Mouse (Mus musculus): ENCODE results near the gene Mllt1. TPM values are rescaled to one million over a fixed set of nuclear protein-coding genes. Genes with fewer than 3 reads are reported as not detected.
"Not testable (repeated sequence)": the region's sequence is repeated elsewhere in the genome, so short reads cannot be mapped to it uniquely, and the experiment has no call there.

Mllt1 gene
- total RNA-seq, 2 experiments from 2014 or later, result 34.4 to 38.9 TPM

- no peak for DNase-seq (ENCODE audit: low spot score in 2 of 2)
These were observed 1.5 kb upstream of the Mllt1 start for GRCm38 (mm10) chr17:56936731-56937130.

GRCm38 (mm10) chr17:56934545-56935330 lies 477 bp downstream of the Mllt1 start:
- peak in 1 of 2 experiments; percentile 14 for DNase-seq (ENCODE audit: low spot score in 2 of 2)

GRCm38 (mm10) chr17:56933395-56933794 lies 1.8 kb downstream of the Mllt1 start:
- DNase-seq (ENCODE audit: low spot score in 2 of 2), result no peak

- no peak for DNase-seq (ENCODE audit: low spot score in 2 of 2)
These were observed 5.2 kb downstream of the Mllt1 start for GRCm38 (mm10) chr17:56930026-56930425.

- no peak for DNase-seq (ENCODE audit: low spot score in 2 of 2)
These were observed 5.7 kb downstream of the Mllt1 start for GRCm38 (mm10) chr17:56929530-56929929.

GRCm38 (mm10) chr17:56929101-56929500 lies 6.1 kb downstream of the Mllt1 start:
- DNase-seq (ENCODE audit: low spot score in 2 of 2), result no peak

- no peak for DNase-seq (ENCODE audit: low spot score in 2 of 2)
These were observed 9.2 kb downstream of the Mllt1 start for GRCm38 (mm10) chr17:56925998-56926397.

- no peak for DNase-seq (ENCODE audit: low spot score in 2 of 2)
These were observed 15.5 kb downstream of the Mllt1 start for GRCm38 (mm10) chr17:56919725-56920124.

GRCm38 (mm10) chr17:56917166-56917565 lies 18.0 kb downstream of the Mllt1 start:
- DNase-seq (ENCODE audit: low spot score in 2 of 2), result no peak

- no peak for DNase-seq (ENCODE audit: low spot score in 2 of 2)
These were observed 21.8 kb downstream of the Mllt1 start for GRCm38 (mm10) chr17:56913444-56913843.

GRCm38 (mm10) chr17:56913023-56913422 lies 22.2 kb downstream of the Mllt1 start:
- DNase-seq (ENCODE audit: low spot score in 2 of 2), result no peak

GRCm38 (mm10) chr17:56909764-56910163 lies 25.5 kb downstream of the Mllt1 start:
- DNase-seq (ENCODE audit: low spot score in 2 of 2), result not testable (repeated sequence)

- DNase-seq (ENCODE audit: low spot score in 2 of 2), result no peak
These were observed 27.3 kb downstream of the Mllt1 start for GRCm38 (mm10) chr17:56907887-56908286.

GRCm38 (mm10) chr17:56907096-56907495 lies 28.1 kb downstream of the Mllt1 start:
- no peak for DNase-seq (ENCODE audit: low spot score in 2 of 2)

GRCm38 (mm10) chr17:56906166-56906565 lies 29.0 kb downstream of the Mllt1 start:
- no peak for DNase-seq (ENCODE audit: low spot score in 2 of 2)

GRCm38 (mm10) chr17:56902698-56903097 lies 32.5 kb downstream of the Mllt1 start:
- no peak for DNase-seq (ENCODE audit: low spot score in 2 of 2)

GRCm38 (mm10) chr17:56897630-56898195 lies 37.5 kb downstream of the Mllt1 start:
- peak in 1 of 2 experiments; percentile 67 for DNase-seq (ENCODE audit: low spot score in 2 of 2)

- DNase-seq (ENCODE audit: low spot score in 2 of 2), result no peak
These were observed 38.6 kb downstream of the Mllt1 start for GRCm38 (mm10) chr17:56896513-56897129.

- no peak for DNase-seq (ENCODE audit: low spot score in 2 of 2)
These were observed 39.8 kb downstream of the Mllt1 start for GRCm38 (mm10) chr17:56895368-56895918.

GRCm38 (mm10) chr17:56890018-56890417 lies 45.2 kb downstream of the Mllt1 start:
- no peak for DNase-seq (ENCODE audit: low spot score in 2 of 2)

GRCm38 (mm10) chr17:56888050-56888449 lies 47.2 kb downstream of the Mllt1 start:
- no peak for DNase-seq (ENCODE audit: low spot score in 2 of 2)

GRCm38 (mm10) chr17:56884809-56885208 lies 50.4 kb downstream of the Mllt1 start:
- no peak for DNase-seq (ENCODE audit: low spot score in 2 of 2)
